Mouse (Mus musculus): ENCODE data around the gene Gm42791. TPM values are rescaled to one million over a fixed set of nuclear protein-coding genes. Genes with fewer than 3 reads are reported as not detected.
A peak's percentile ranks its signal among the peaks of the same experiment; 100 is the strongest.

Gm42791 gene
- total RNA-seq, 2 experiments from 2014 or later = 34.0 to 39.1 TPM

- DNase-seq (ENCODE audit: extremely low spot score in 1 of 2, low spot score in 2 of 2) = peak; percentile 99 to 100
- peak; percentile 91 for TF ChIP-seq CTCF (IDR thresholded peaks at IDR 0.05)
- Histone ChIP-seq H3K4me3 (peak overlapping the region; percentile 40), H3K27ac (peak overlapping the region; percentile 87)
- intact Hi-C loops (cut with DNase I) = loop anchor here (2.0 kb wide), 1 partner anchor 44 kb away; no protein-coding TSS in a partner anchor
These were observed 11.7 kb upstream of the Gm42791 start for GRCm38 (mm10) chr5:149006362-149007294.

GRCm38 (mm10) chr5:149005701-149006361 lies 10.9 kb upstream of the Gm42791 start:
- no peak for DNase-seq (ENCODE audit: extremely low spot score in 1 of 2, low spot score in 2 of 2)
- H3K27ac ChIP-seq = peak overlapping the region; percentile 87
- intact Hi-C loops (cut with DNase I) = loop anchor here (2.0 kb wide), 1 partner anchor 45 kb away; no protein-coding TSS in a partner anchor
- no peak for TF ChIP-seq CTCF (IDR thresholded peaks at IDR 0.05)
- peak overlapping the region; percentile 40 for H3K4me3 ChIP-seq

GRCm38 (mm10) chr5:149005083-149005482 lies 10.1 kb upstream of the Gm42791 start:
- DNase-seq (ENCODE audit: extremely low spot score in 1 of 2, low spot score in 2 of 2) = no peak
- H3K4me3 ChIP-seq = no peak overlapping the region
- H3K27ac ChIP-seq = no peak overlapping the region
- TF ChIP-seq CTCF (IDR thresholded peaks at IDR 0.05) = no peak
- intact Hi-C loops (cut with DNase I) = no loop called here

GRCm38 (mm10) chr5:149003137-149003536 lies 8.2 kb upstream of the Gm42791 start:
- Histone ChIP-seq H3K27ac (no peak overlapping the region), H3K4me3 (no peak overlapping the region)
- intact Hi-C loops (cut with DNase I) = no loop called here
- no peak for TF ChIP-seq CTCF (IDR thresholded peaks at IDR 0.05)
- DNase-seq (ENCODE audit: extremely low spot score in 1 of 2, low spot score in 2 of 2) = no peak

GRCm38 (mm10) chr5:149002803-149003115 lies 7.8 kb upstream of the Gm42791 start:
- H3K4me3 ChIP-seq = no peak overlapping the region
- DNase-seq (ENCODE audit: extremely low spot score in 1 of 2, low spot score in 2 of 2) = no peak
- no peak for TF ChIP-seq CTCF (IDR thresholded peaks at IDR 0.05)
- intact Hi-C loops (cut with DNase I) = no loop called here
- no peak overlapping the region for H3K27ac ChIP-seq

DNA sequence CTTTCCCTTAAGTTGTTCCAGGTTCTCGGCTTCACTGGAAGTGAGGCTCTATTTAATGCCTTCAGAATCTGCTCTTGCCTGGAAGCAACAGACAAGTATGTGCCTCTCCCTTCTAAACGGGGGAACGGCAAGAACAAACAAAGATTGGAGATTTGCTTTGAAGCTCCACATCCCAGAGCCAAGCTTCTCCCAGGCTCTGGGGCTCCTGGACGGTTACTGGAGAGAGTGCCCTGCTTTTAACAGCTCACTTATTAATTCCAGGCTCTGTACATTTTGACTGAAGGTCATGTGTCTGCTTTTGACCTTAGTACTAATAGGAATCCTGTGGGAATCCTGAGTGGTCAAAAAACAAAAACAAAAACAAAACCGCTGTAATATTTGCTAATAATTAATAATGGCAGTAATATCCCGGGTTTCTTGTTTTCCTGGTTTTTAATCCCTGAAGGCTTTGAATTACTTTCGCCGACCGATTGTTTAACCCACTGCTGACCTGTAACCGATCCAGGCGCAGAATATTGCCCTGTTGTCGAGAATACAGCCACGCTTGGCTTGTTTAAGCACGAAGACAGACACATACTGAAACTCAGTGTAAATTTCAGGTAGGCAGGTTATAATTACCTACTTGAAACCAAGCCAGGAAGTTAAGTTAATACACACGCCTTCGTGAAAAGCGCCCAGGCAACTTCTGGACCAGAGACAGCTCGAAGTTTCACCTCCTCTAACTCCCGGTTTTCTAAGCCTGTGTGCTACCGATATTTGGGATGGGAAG lies 7.3 kb upstream of the Gm42791 start:
- Histone ChIP-seq H3K4me3 (no peak overlapping the region), H3K27ac (no peak overlapping the region)
- no peak for TF ChIP-seq CTCF (IDR thresholded peaks at IDR 0.05)
- DNase-seq (ENCODE audit: extremely low spot score in 1 of 2, low spot score in 2 of 2) = no peak
- intact Hi-C loops (cut with DNase I) = no loop called here

GRCm38 (mm10) chr5:148999802-149000201 lies 4.9 kb upstream of the Gm42791 start:
- DNase-seq (ENCODE audit: extremely low spot score in 1 of 2, low spot score in 2 of 2) = no peak
- Histone ChIP-seq H3K27ac (no peak overlapping the region), H3K4me3 (no peak overlapping the region)
- TF ChIP-seq CTCF (IDR thresholded peaks at IDR 0.05) = no peak
- intact Hi-C loops (cut with DNase I) = no loop called here

- H3K27ac ChIP-seq = no peak overlapping the region
- no peak overlapping the region for H3K4me3 ChIP-seq
- intact Hi-C loops (cut with DNase I) = no loop called here
- TF ChIP-seq CTCF (IDR thresholded peaks at IDR 0.05) = no peak
- no peak for DNase-seq (ENCODE audit: extremely low spot score in 1 of 2, low spot score in 2 of 2)
These were observed 3.6 kb upstream of the Gm42791 start for GRCm38 (mm10) chr5:148998512-148998911.

DNA sequence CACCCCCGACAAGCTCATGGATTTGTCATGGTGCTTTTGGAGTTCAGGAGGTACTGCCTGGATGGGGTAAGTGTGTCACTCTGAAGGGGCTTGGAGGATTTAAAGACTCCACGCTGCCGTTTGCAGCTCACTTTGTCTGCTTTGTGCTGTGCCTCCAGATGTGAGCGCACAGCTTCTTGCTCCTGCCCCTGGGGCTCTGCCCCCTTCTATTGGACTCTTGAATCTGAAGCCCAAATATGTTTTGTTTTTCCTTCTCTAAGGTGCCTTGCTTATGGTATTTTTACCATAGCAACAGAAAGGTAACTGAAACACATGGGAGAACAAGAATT lies 1.7 kb upstream of the Gm42791 start:
- Histone ChIP-seq H3K27ac (no peak overlapping the region), H3K4me3 (no peak overlapping the region)
- no peak for TF ChIP-seq CTCF (IDR thresholded peaks at IDR 0.05)
- intact Hi-C loops (cut with DNase I) = no loop called here
- DNase-seq (ENCODE audit: extremely low spot score in 1 of 2, low spot score in 2 of 2) = no peak

GRCm38 (mm10) chr5:148995962-148996708 lies 1.2 kb upstream of the Gm42791 start:
- TF ChIP-seq CTCF (IDR thresholded peaks at IDR 0.05) = no peak
- Histone ChIP-seq H3K4me3 (no peak overlapping the region), H3K27ac (peak overlapping the region; percentile 97)
- intact Hi-C loops (cut with DNase I) = loop anchor here (2.0 kb wide), 2 partner anchors 31 to 55 kb away; no protein-coding TSS in a partner anchor
- DNase-seq (ENCODE audit: extremely low spot score in 1 of 2, low spot score in 2 of 2) = no peak

- intact Hi-C loops (cut with DNase I) = loop anchor here (2.0 kb wide), 2 partner anchors 30 to 56 kb away; no protein-coding TSS in a partner anchor
These were observed 639 bp downstream of the Gm42791 start for GRCm38 (mm10) chr5:148994311-148994705.

More at GRCm38 (mm10) chr5:148994311-148994705, 639 bp downstream of the Gm42791 start:
- peak overlapping the region; percentile 59 for H3K4me3 ChIP-seq
- no peak for DNase-seq (ENCODE audit: extremely low spot score in 1 of 2, low spot score in 2 of 2)
- TF ChIP-seq CTCF (IDR thresholded peaks at IDR 0.05) = no peak
- peak overlapping the region; percentile 97 for H3K27ac ChIP-seq
